Mouse (Mus musculus) lung, postnatal 0 days (tissue): ENCODE measurements around the gene Selenov. TPM values are rescaled to one million over a fixed set of nuclear protein-coding genes. Genes with fewer than 3 reads are reported as not detected.
A peak's percentile ranks its signal among the peaks of the same experiment; 100 is the strongest.

Experiments
- ATAC-seq: fragments of 200-750 bp; cut with Nextera tagmentation; 2 replicates; pipeline ENCODE4 v1.8.0; 2017; ENCODE audit warnings: moderate library complexity
- DNase-seq: peaks from one replicate; pipeline ENCODE4 v3.0.0-alpha.2; 2016; ENCODE audit warnings: low spot score
- H3K27ac ChIP-seq: fragments of 300-500 bp; sonication (generic); 2 replicates; pipeline ENCODE4 v1.5.1; 2014; ENCODE audit warnings: antibody characterized with exemption, mild to moderate bottlenecking, low read length, mixed read lengths
- H3K27me3 ChIP-seq: fragments of 300-500 bp; sonication (generic); replicated peaks from 2 replicates; pipeline ENCODE4 v1.6.1; 2014; ENCODE audit warnings: low read length, mixed read lengths; ENCODE audit not compliant: insufficient read depth
- H3K36me3 ChIP-seq: fragments of 300-500 bp; sonication (generic); 2 replicates; pipeline ENCODE4 v1.6.1; 2014; ENCODE audit warnings: low read length, mixed read lengths; ENCODE audit not compliant: insufficient read depth
- H3K4me1 ChIP-seq: fragments of 300-500 bp; sonication (generic); 2 replicates; pipeline ENCODE4 v1.6.1; 2014; ENCODE audit warnings: antibody characterized with exemption, low read depth, low read length, mixed read lengths; ENCODE audit not compliant: insufficient read depth
- H3K4me2 ChIP-seq: fragments of 300-500 bp; sonication (generic); replicated peaks from 2 replicates; pipeline ENCODE4 v1.6.1; 2014; ENCODE audit warnings: low read depth, mild to moderate bottlenecking, low read length, moderate library complexity, mixed read lengths
- H3K4me3 ChIP-seq: fragments of 300-500 bp; sonication (generic); 2 replicates; pipeline ENCODE4 v1.5.1; 2014; ENCODE audit warnings: low read depth, low read length
- H3K9ac ChIP-seq: fragments of 300-500 bp; sonication (generic); replicated peaks from 2 replicates; pipeline ENCODE4 v1.6.1; 2014; ENCODE audit warnings: low read depth, mild to moderate bottlenecking
- H3K9me3 ChIP-seq: fragments of 300-500 bp; sonication (generic); 2 replicates; pipeline ENCODE4 v1.6.1; 2016; ENCODE audit warnings: low read length, mixed read lengths
- CTCF ChIP-seq: IDR thresholded peaks from 2 replicates; pipeline ENCODE4 v1.5.1; 2016; ENCODE audit warnings: antibody characterized with exemption, mild to moderate bottlenecking
- EP300 ChIP-seq: IDR thresholded peaks from 2 replicates; pipeline ENCODE4 v1.6.1; 2016; ENCODE audit warnings: antibody characterized with exemption, mild to moderate bottlenecking, control low read depth
- WGBS: fragments of 180-500 bp; shearing (Covaris S2); extraction: QIAGEN DNeasy Blood & Tissue Kit; methylation state at CpG from one replicate; pipeline ENCODE4 v1.1.7; 2014; 5-methylcytosine and 5-hydroxymethylcytosine counted together
- polyA plus RNA-seq: library from polyadenylated mRNA; unstranded; fragments of >200 nt; fragmentation: Nextera tagmentation; extraction: Ambion mirVana; gene quantifications from 2 replicates; pipeline ENCODE4 v1.2.1, GENCODE M21; 2015

The Selenov gene
- polyA plus RNA-seq, 1 experiment from 2014 or later = 0.10 TPM

- Histone ChIP-seq H3K9me3 (no peaks in the 10 kb centered on the region), H3K36me3 (peaks cover 53% of the 10 kb centered on the region), H3K27ac (no peak overlapping the region), H3K4me3 (no peak overlapping the region), H3K4me2 (no peak overlapping the region), H3K27me3 (no peaks in the 10 kb centered on the region), H3K4me1 (no peaks in the 10 kb centered on the region), H3K9ac (no peak overlapping the region)
- no peak for ATAC-seq
- no peak for DNase-seq
- TF ChIP-seq CTCF = no peak
- TF ChIP-seq EP300 = no peak
- 98% methylated on average over 2 of the region's 2 CpGs for WGBS
Observed at GRCm38 (mm10) chr7:28328260-28328659, 37.3 kb upstream of the Selenov start.

GRCm38 (mm10) chr7:28326457-28326856, 35.5 kb upstream of the Selenov start:
- Histone ChIP-seq H3K4me3 (no peak overlapping the region), H3K9ac (no peak overlapping the region), H3K36me3 (peaks cover 71% of the 10 kb centered on the region), H3K9me3 (no peaks in the 10 kb centered on the region), H3K4me2 (no peak overlapping the region), H3K4me1 (no peaks in the 10 kb centered on the region), H3K27me3 (no peaks in the 10 kb centered on the region), H3K27ac (no peak overlapping the region)
- DNase-seq = peak; percentile 14
- TF ChIP-seq CTCF (peak; percentile 22; the same call in 1 of the 2 replicates), EP300 (no peak)
- ATAC-seq = no peak
- 79% methylated on average over 4 of the region's 4 CpGs for WGBS

GRCm38 (mm10) chr7:28325293-28325692, 34.3 kb upstream of the Selenov start:
- no peak for ATAC-seq
- Histone ChIP-seq H3K27ac (no peak overlapping the region), H3K9me3 (no peaks in the 10 kb centered on the region), H3K36me3 (peaks cover 69% of the 10 kb centered on the region), H3K9ac (no peak overlapping the region), H3K4me2 (no peak overlapping the region), H3K4me1 (no peaks in the 10 kb centered on the region), H3K4me3 (no peak overlapping the region), H3K27me3 (no peaks in the 10 kb centered on the region)
- no peak for DNase-seq
- TF ChIP-seq EP300 = no peak
- no peak for TF ChIP-seq CTCF
- WGBS = 93% methylated on average over 8 of the region's 8 CpGs

- ATAC-seq (no peak), DNase-seq (no peak)
- 90% methylated on average over 15 of the region's 15 CpGs for WGBS
- Histone ChIP-seq H3K4me2 (no peak overlapping the region), H3K27me3 (no peaks in the 10 kb centered on the region), H3K4me1 (no peaks in the 10 kb centered on the region), H3K4me3 (no peak overlapping the region), H3K9me3 (no peaks in the 10 kb centered on the region), H3K9ac (no peak overlapping the region), H3K27ac (no peak overlapping the region), H3K36me3 (peaks cover 76% of the 10 kb centered on the region)
- no peak for TF ChIP-seq EP300
- TF ChIP-seq CTCF = no peak
Observed at GRCm38 (mm10) chr7:28321974-28322720, 31.2 kb upstream of the Selenov start.

- Histone ChIP-seq H3K4me3 (no peak overlapping the region), H3K27ac (no peak overlapping the region), H3K9ac (no peak overlapping the region), H3K4me2 (no peak overlapping the region), H3K4me1 (no peaks in the 10 kb centered on the region), H3K36me3 (peaks cover 74% of the 10 kb centered on the region), H3K27me3 (no peaks in the 10 kb centered on the region), H3K9me3 (no peaks in the 10 kb centered on the region)
- DNase-seq = no peak
- ATAC-seq = no peak
- WGBS = 91% methylated on average over 17 of the region's 17 CpGs
- no peak for TF ChIP-seq EP300
- TF ChIP-seq CTCF = no peak
Observed at GRCm38 (mm10) chr7:28318714-28319113, 27.7 kb upstream of the Selenov start.

GRCm38 (mm10) chr7:28318036-28318435, 27.1 kb upstream of the Selenov start:
- ATAC-seq (no peak), DNase-seq (no peak)
- H3K27ac ChIP-seq = no peak overlapping the region
- no peaks in the 10 kb centered on the region for H3K27me3 ChIP-seq
- TF ChIP-seq EP300 (no peak), CTCF (no peak)
- no peak overlapping the region for H3K4me2 ChIP-seq
- H3K9me3 ChIP-seq = no peaks in the 10 kb centered on the region
- H3K4me3 ChIP-seq = no peak overlapping the region
- no peaks in the 10 kb centered on the region for H3K4me1 ChIP-seq
- 79% methylated on average over 3 of the region's 3 CpGs for WGBS
- H3K36me3 ChIP-seq = peaks cover 68% of the 10 kb centered on the region
- no peak overlapping the region for H3K9ac ChIP-seq
